Mouse (Mus musculus) frontal cortex, postnatal 14 days (tissue): ENCODE results near the gene Plcb4.
"Not testable (repeated sequence)": the region's sequence is repeated elsewhere in the genome, so short reads cannot be mapped to it uniquely, and the experiment has no call there.

Experiments used
- DNase-seq, 2 experiments: peaks; one replicate each; pipeline ENCODE4 v3.0.0; 2022; ENCODE audit warnings: low spot score in 2 of 2

Plcb4 gene

GRCm38 (mm10) chr2:135673649-135674048 is 14.8 kb downstream of the Plcb4 start:
- no peak for DNase-seq

DNA sequence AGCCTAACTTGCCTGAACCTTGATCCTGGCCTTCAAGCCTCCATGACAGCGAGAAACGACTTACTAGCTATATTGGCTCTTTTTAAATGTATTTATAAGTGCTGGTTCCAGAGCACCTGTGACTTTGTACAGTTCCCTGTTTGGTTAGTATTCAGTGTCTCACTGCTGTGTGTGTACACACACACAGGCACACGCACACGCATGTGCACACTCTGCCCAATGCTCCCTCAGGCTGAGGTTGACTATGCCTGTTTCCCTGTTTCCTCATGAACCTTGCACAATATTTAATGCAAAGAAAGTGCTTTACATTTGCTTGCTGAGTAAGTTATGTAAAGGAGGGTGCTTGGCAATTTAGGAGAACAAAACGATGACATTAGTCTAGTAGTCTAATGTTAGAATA is 16.5 kb downstream of the Plcb4 start:
- DNase-seq: no peak

- DNase-seq: no peak
These were observed 18.2 kb downstream of the Plcb4 start for GRCm38 (mm10) chr2:135676978-135677501.

GRCm38 (mm10) chr2:135677601-135678000 is 18.8 kb downstream of the Plcb4 start:
- no peak for DNase-seq

DNA sequence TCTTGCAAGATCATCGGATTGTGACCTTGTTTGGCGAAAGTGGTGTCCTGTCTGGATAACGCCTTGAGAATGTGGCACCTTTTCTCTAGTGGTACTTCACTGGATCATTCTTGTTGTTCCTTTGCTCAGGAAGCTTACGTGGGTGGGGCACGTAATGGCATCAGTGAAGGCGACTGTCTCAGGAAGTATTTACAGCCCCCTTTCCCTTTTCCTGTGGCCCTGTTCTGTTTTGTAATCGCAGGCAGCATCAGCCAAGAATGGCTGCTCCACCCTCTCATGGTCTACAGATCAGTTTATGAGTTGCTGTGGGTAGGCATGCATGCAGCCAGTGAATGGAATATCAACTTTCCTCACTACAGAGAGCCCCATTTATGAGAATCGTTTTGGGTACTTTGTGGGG is 21.2 kb downstream of the Plcb4 start:
- DNase-seq: no peak

- no peak for DNase-seq
These were observed 21.8 kb downstream of the Plcb4 start for GRCm38 (mm10) chr2:135680406-135681134.

- DNase-seq: no peak
These were observed 25.1 kb downstream of the Plcb4 start for GRCm38 (mm10) chr2:135683684-135684440.

DNA sequence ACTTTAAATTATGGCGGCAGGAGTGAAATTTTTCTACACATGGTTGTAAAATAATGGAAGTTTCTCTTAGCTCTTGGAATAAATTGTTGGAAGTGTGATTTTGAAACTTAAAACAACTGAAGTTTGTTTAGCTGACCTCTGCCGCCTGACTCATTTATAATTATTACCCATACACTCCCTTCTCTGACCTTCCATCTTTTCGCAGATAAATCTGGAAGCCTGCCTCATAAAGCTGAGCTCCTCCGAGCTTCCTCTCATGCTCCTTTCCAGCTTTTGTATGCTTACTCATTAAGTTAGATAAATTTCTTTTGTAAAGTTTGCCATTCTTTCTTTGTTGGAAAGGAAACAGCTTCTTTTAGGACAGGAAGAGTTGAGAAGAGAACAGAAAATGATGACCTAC is 27.9 kb downstream of the Plcb4 start:
- no peak for DNase-seq

DNA sequence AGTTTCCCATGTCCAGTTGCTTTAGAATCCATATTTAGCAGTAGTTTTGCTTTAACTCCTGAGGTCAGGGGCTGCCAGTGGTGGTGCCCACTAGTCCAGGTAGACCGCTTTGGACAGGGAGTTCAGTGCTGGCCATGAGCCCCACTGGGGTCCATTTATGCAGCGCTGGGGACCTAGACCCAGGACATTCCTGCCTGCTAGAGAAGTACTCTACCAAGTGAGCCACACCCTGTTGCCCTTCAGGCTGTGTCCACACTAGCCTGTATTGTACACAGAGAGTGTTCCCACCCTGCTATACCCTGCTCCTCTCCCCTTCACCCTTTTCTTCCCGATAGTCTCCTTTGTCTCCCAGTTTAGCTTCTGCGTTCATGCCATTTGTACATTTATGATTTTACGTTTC is 28.8 kb downstream of the Plcb4 start:
- DNase-seq: no peak

DNA sequence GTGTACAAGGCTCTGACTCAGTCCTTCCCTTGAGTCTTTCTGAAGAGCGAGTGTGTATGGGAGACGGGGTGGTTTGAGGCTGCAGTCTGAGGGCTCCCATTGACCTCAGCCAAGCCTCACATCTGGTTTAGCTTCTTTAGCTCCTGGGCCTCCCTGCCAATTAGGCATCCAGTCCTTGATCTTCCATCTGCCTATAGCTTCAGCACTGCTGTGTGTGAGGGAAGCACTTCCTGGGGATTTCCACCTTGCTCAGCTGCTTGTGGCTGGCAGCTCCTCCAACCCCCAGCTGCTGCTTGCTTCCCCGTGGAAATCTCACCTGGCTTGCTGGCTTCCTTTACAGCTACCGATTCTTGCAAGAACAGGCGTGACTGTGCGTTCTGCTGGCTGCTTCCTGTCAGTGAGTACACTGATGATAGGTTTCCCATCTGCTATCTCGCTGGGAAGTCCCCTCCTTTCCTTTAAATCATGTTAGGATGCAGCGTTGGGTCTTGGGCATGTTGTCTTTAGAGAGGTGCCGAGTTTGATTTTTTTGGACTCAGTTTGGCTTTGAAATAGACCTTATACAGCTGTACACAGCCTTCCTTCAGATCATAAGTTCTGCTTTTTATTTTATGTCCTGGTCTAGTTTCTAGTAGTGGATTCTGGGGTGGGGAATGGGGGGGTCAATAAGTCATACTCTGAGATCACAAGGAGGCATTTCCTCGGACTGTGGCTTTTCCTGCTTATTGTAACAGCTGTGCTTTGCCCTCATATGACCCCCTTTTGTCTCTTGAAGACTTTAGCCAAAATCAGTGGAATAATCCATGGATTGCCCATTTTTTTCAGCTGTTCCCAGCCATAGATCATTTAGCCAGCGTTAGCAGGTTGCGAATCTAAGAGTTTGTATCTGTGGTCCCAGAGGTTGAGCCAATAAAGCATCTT is 34.0 kb downstream of the Plcb4 start:
- DNase-seq: no peak

DNA sequence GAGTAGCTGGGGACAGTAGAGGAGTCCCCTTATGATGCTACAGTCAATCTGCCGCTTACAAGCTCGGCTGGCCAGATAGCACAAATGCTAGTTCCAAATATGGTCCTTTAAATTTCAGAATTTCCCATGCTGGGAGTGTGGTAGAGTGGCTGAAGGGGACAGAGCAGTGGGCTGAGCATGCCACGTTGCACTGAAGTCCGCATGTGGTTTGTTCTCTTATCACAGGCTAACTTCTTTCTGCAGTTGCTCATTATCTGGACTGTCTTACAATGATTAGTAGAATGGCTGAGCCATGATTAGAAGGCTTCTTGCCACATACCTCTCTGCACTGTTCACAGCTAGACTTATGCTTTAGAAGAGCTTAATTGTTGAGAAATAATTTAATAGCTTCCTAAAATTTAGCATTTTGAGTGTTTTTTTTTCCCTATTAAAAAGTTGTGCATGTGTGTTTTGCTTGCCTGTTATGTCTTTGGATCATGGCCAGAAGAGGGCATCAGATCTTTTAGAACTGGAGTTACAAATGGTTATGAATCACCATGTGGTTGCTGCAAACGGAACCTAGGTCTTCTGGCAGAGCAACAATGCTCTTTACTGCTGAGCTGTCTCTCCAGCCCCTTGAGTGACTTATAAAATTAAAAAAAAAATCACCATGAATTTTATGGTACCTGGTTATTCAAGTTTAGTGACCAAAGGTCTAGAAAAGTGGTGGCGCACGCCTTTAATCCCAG is 42.0 kb downstream of the Plcb4 start:
- no peak for DNase-seq

- no peak for DNase-seq
These were observed 45.9 kb downstream of the Plcb4 start for GRCm38 (mm10) chr2:135704673-135705072.

GRCm38 (mm10) chr2:135707305-135707704 is 48.5 kb downstream of the Plcb4 start:
- no peak for DNase-seq

- no peak for DNase-seq
These were observed 49.6 kb downstream of the Plcb4 start for GRCm38 (mm10) chr2:135708386-135708785.

GRCm38 (mm10) chr2:135708796-135709195 is 50.0 kb downstream of the Plcb4 start:
- DNase-seq: no peak

GRCm38 (mm10) chr2:135709736-135710135 is 50.9 kb downstream of the Plcb4 start:
- not testable (repeated sequence) for DNase-seq

GRCm38 (mm10) chr2:135711049-135711924 is 52.5 kb downstream of the Plcb4 start:
- DNase-seq: no peak

DNA sequence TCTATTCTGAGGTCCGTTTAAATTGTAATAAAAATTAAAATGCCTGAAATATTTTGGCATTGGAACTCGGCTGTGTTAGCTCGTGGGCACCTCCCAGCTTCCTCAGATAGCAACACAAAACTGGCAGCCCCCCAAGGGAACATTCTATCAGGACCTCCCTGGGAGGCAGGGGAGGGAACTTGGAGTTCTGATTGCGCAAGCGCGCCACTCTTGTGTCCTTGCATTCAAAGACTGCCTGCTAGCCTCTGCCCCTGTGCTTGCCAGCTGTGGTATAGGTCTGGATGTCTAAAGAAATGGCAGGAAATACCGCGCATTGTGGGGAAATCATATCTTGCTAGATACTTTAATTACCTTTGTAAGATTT is 53.1 kb downstream of the Plcb4 start:
- peak in 1 of 2 experiments; percentile 18 for DNase-seq

GRCm38 (mm10) chr2:135712331-135712730 is 53.5 kb downstream of the Plcb4 start:
- no peak for DNase-seq

DNA sequence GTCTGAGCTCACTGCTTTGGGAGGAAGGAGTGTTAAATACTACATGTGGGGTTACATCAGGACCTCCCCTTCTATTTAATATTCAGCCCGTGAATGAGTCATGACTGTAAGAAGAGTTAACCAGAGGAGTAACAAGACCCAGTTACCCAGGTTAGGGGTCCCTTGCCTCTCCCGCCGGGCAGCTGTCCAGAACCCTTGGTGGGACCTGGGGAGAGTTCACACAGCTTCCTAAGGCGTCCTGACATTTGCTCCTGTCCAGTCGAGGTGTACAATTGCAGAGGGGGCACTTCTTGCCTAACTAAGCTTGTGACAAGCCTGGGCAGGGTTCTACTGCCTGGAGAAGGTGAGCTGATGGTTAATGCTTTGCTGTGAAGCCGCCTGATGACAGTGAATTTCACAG is 54.1 kb downstream of the Plcb4 start:
- DNase-seq: no peak
